9 mouse cellular contexts compared by ENCODE assay signal in genomic region chr14:18284581-18284980, GRCm38 (mm10). TPM values are rescaled to one million over a fixed set of nuclear protein-coding genes. Genes with fewer than 3 reads are reported as not detected.
DNase-seq lines count a peak whose midpoint lies in the region; ATAC-seq and TF ChIP-seq lines count a peak whose summit lies in the region.
"Had no signal": no experiment of that assay in that cellular context is flagged by ENCODE, and none has a peak within 500 bp of the region (broad histone marks: within the 10 kb centered on the region; RNA-seq: fewer than 3 reads in every experiment).

No protein-coding gene starts in this region.

- no peak for DNase-seq in cerebellum, adult 2 months
- DNase-seq in kidney, postnatal 0 days (ENCODE audit: low spot score) = peak; percentile 52
- DNase-seq in kidney, adult 18-20 months = no peak
- peak; percentile 22 to 25 for DNase-seq in B cell, adult 2 months
- DNase-seq in urinary bladder, adult 2 months (ENCODE audit: low spot score) = no peak
- DNase-seq: thymus, postnatal 4 days had no signal

- TF ChIP-seq POLR2A in cerebellum, adult 2 months (IDR thresholded peaks at IDR 0.05; ENCODE audit: borderline replicate concordance, insufficient read depth, low read length) = no peak
- no peak for TF ChIP-seq POLR2A in cortical plate, adult 2 months (IDR thresholded peaks at IDR 0.05; ENCODE audit: extremely low read depth, insufficient read depth, low read length)

- H3K4me1 ChIP-seq in cerebellum, adult 2 months (ENCODE audit: control insufficient read depth, insufficient read depth, low read length) = no peaks in the 10 kb centered on the region
- no peaks in the 10 kb centered on the region for H3K4me1 ChIP-seq in kidney, postnatal 0 days (replicated peaks; ENCODE audit: insufficient read depth, low read length)
- H3K4me1 ChIP-seq in cortical plate, adult 2 months (ENCODE audit: control insufficient read depth, insufficient read depth, low read length) = peaks cover 1% of the 10 kb centered on the region; the same call in 1 of the 2 replicates
- no peaks in the 10 kb centered on the region for H3K4me1 ChIP-seq in midbrain, embryonic 15.5 days

- no peak for ATAC-seq in cerebellum, adult (ENCODE audit: insufficient number of reproducible peaks, low FRiP score, low TSS enrichment)
- ATAC-seq in kidney, postnatal 0 days (replicated peaks; ENCODE audit: low FRiP score, low read depth) = no peak
- ATAC-seq in midbrain, embryonic 15.5 days (replicated peaks) = no peak

- H3K27ac ChIP-seq in cerebellum, adult 2 months (ENCODE audit: insufficient read depth, low read length) = no peak overlapping the region
- H3K27ac ChIP-seq in kidney, postnatal 0 days = no peak overlapping the region
- H3K27ac ChIP-seq in cortical plate, adult 2 months (ENCODE audit: insufficient read depth, low read length) = no peak overlapping the region
- H3K27ac ChIP-seq in midbrain, embryonic 15.5 days = no peak overlapping the region

- WGBS in cerebellum, adult 2 months = 79% methylated on average over 2 of the region's 2 CpGs
- 87% methylated on average over 2 of the region's 2 CpGs for WGBS in kidney, postnatal 0 days
- WGBS in midbrain, embryonic 15.5 days = 79% methylated on average over 2 of the region's 2 CpGs

- no peak overlapping the region for H3K4me3 ChIP-seq in cerebellum, adult 2 months (replicated peaks; ENCODE audit: insufficient read depth, low read depth, low read length)
- H3K4me3 ChIP-seq in kidney, postnatal 0 days (replicated peaks; ENCODE audit: low read depth, low read length) = no peak overlapping the region
- H3K4me3 ChIP-seq in cortical plate, adult 2 months (ENCODE audit: insufficient read depth, low read length) = no peak overlapping the region
- no peak overlapping the region for H3K4me3 ChIP-seq in midbrain, embryonic 15.5 days

- H3K9me3 ChIP-seq in kidney, postnatal 0 days (replicated peaks; ENCODE audit: low read length) = no peaks in the 10 kb centered on the region
- no peaks in the 10 kb centered on the region for H3K9me3 ChIP-seq in midbrain, embryonic 15.5 days

- H3K36me3 ChIP-seq in kidney, postnatal 0 days (ENCODE audit: insufficient read depth, low read length) = peaks cover 16% of the 10 kb centered on the region
- H3K36me3 ChIP-seq in midbrain, embryonic 15.5 days (replicated peaks) = peaks cover 5% of the 10 kb centered on the region

- peak; percentile 29; the same call in 1 of the 2 replicates for TF ChIP-seq CTCF in cerebellum, adult 2 months (IDR thresholded peaks at IDR 0.05; ENCODE audit: borderline replicate concordance, insufficient read depth, low read depth, low read length)
- TF ChIP-seq CTCF in kidney, postnatal 0 days (IDR thresholded peaks at IDR 0.05; ENCODE audit: low read depth) = peak; percentile 67
- 0 out of 2 replicates have a peak, but pooled peaks have one; percentile 2 for TF ChIP-seq CTCF in cortical plate, adult 2 months (IDR thresholded peaks at IDR 0.05; ENCODE audit: extremely low read depth, insufficient read depth, low read length)

- no peak overlapping the region for H3K4me2 ChIP-seq in kidney, postnatal 0 days (ENCODE audit: low read length)
- H3K4me2 ChIP-seq in midbrain, embryonic 15.5 days = no peak overlapping the region

- no peaks in the 10 kb centered on the region for H3K27me3 ChIP-seq in cerebellum, adult 2 months (ENCODE audit: control insufficient read depth, insufficient read depth, low read length)
- no peaks in the 10 kb centered on the region for H3K27me3 ChIP-seq in kidney, postnatal 0 days (ENCODE audit: insufficient read depth, low read length)
- H3K27me3 ChIP-seq in midbrain, embryonic 15.5 days (replicated peaks) = no peaks in the 10 kb centered on the region

- H3K9ac ChIP-seq in kidney, postnatal 0 days (ENCODE audit: low read depth, low read length) = no peak overlapping the region
- H3K9ac ChIP-seq in midbrain, embryonic 15.5 days = no peak overlapping the region

RNA-seq across cellular contexts. Expression of gene Rpl15, which starts 13.4 kb away (rescaled TPM):
- polyA plus RNA-seq in cerebellum, adult 2 months (2012; rRNA removed) = 293 and 315 TPM in 2 replicates
- 472 and 558 TPM in 2 replicates for polyA plus RNA-seq in kidney, postnatal 0 days (2015; fragmentation: Nextera tagmentation; extraction: Ambion mirVana)
- 324 and 336 TPM in 2 replicates for polyA plus RNA-seq in cortical plate, adult 2 months (2012; rRNA removed)
- polyA plus RNA-seq in urinary bladder, adult 2 months (2012; rRNA removed) = 740 and 767 TPM in 2 replicates
- 245 and 257 TPM in 2 replicates for polyA plus RNA-seq in midbrain, embryonic 15.5 days (2015; fragmentation: Nextera tagmentation; extraction: Ambion mirVana)

RNA-seq across cellular contexts. Expression of gene Nkiras1, which starts 13.6 kb away (rescaled TPM):
- polyA plus RNA-seq in cerebellum, adult 2 months (2012; rRNA removed) = 124 and 140 TPM in 2 replicates
- polyA plus RNA-seq in kidney, postnatal 0 days (2015; fragmentation: Nextera tagmentation; extraction: Ambion mirVana) = 18.0 and 18.1 TPM in 2 replicates
- 148 and 152 TPM in 2 replicates for polyA plus RNA-seq in cortical plate, adult 2 months (2012; rRNA removed)
- polyA plus RNA-seq in urinary bladder, adult 2 months (2012; rRNA removed) = 29.8 and 35.2 TPM in 2 replicates
- polyA plus RNA-seq in midbrain, embryonic 15.5 days (2015; fragmentation: Nextera tagmentation; extraction: Ambion mirVana) = 45.3 and 47.3 TPM in 2 replicates

RNA-seq across cellular contexts. Expression of gene Nr1d2, which starts 45.7 kb away (rescaled TPM):
- 81.9 and 87.2 TPM in 2 replicates for polyA plus RNA-seq in cerebellum, adult 2 months (2012; rRNA removed)
- 12.4 and 13.2 TPM in 2 replicates for polyA plus RNA-seq in kidney, postnatal 0 days (2015; fragmentation: Nextera tagmentation; extraction: Ambion mirVana)
- polyA plus RNA-seq in cortical plate, adult 2 months (2012; rRNA removed) = 58.5 and 60.2 TPM in 2 replicates
- 58.3 and 77.6 TPM in 2 replicates for polyA plus RNA-seq in urinary bladder, adult 2 months (2012; rRNA removed)
- 5.6 and 5.9 TPM in 2 replicates for polyA plus RNA-seq in midbrain, embryonic 15.5 days (2015; fragmentation: Nextera tagmentation; extraction: Ambion mirVana)

RNA-seq across cellular contexts. Expression of gene Ube2e1, which starts 47.1 kb away (rescaled TPM):
- polyA plus RNA-seq in cerebellum, adult 2 months (2012; rRNA removed) = 101 and 105 TPM in 2 replicates
- 118 and 122 TPM in 2 replicates for polyA plus RNA-seq in kidney, postnatal 0 days (2015; fragmentation: Nextera tagmentation; extraction: Ambion mirVana)
- 103 and 111 TPM in 2 replicates for polyA plus RNA-seq in cortical plate, adult 2 months (2012; rRNA removed)
- polyA plus RNA-seq in urinary bladder, adult 2 months (2012; rRNA removed) = 73.6 and 90.5 TPM in 2 replicates
- 198 and 205 TPM in 2 replicates for polyA plus RNA-seq in midbrain, embryonic 15.5 days (2015; fragmentation: Nextera tagmentation; extraction: Ambion mirVana)

Comparison
In these comparisons a context has a peak if more than half of its experiments do, and no peak if none do; other contexts are left out.
1. DNase-seq: peak in kidney, postnatal 0 days (single experiment) and B cell, adult 2 months (2 of 2); none in cerebellum, adult 2 months (0 of 2), kidney, adult 18-20 months (single experiment) and urinary bladder, adult 2 months (single experiment).
2. CTCF ChIP-seq: peak in every context shown above with its lines; median percentile 67 in kidney, postnatal 0 days; 29 in cerebellum, adult 2 months; 2 in cortical plate, adult 2 months.